Mouse (Mus musculus) megakaryocyte, embryonic 14.5 days (primary cell): ENCODE data around the gene Tarbp2.

ENCODE experiments used
- FLI1 ChIP-seq: IDR thresholded peaks from 2 replicates; pipeline ENCODE4 v1.6.1; 2012; ENCODE audit warnings: low read length, inconsistent platforms, mixed read lengths
- GATA1 ChIP-seq: IDR thresholded peaks from 3 replicates; pipeline ENCODE4 v1.6.1; 2012; ENCODE audit warnings: mixed read lengths, low read length, inconsistent platforms, borderline replicate concordance

- TF ChIP-seq FLI1 (no peak), GATA1 (no peak)
These were observed 14.3 kb downstream of the Tarbp2 start for GRCm38 (mm10) chr15:102532106-102532900.
